Mouse (Mus musculus): ENCODE data around the gene Pgm2. TPM values are rescaled to one million over a fixed set of nuclear protein-coding genes. Genes with fewer than 3 reads are reported as not detected.

Gene Pgm2
- total RNA-seq, 1 experiment from 2014 or later: 25.6 TPM

- ATAC-seq (ENCODE audit: extremely low read depth, insufficient number of reproducible peaks, low FRiP score, poor library complexity, severe bottlenecking): no peak
Observed at GRCm38 (mm10) chr5:64162582-64162981, 69.8 kb downstream of the Pgm2 start.

- ATAC-seq (ENCODE audit: extremely low read depth, insufficient number of reproducible peaks, low FRiP score, poor library complexity, severe bottlenecking): no peak
Observed at GRCm38 (mm10) chr5:64164414-64164813, 71.7 kb downstream of the Pgm2 start.

GRCm38 (mm10) chr5:64165826-64166225, 73.1 kb downstream of the Pgm2 start:
- no peak for ATAC-seq (ENCODE audit: extremely low read depth, insufficient number of reproducible peaks, low FRiP score, poor library complexity, severe bottlenecking)

DNA sequence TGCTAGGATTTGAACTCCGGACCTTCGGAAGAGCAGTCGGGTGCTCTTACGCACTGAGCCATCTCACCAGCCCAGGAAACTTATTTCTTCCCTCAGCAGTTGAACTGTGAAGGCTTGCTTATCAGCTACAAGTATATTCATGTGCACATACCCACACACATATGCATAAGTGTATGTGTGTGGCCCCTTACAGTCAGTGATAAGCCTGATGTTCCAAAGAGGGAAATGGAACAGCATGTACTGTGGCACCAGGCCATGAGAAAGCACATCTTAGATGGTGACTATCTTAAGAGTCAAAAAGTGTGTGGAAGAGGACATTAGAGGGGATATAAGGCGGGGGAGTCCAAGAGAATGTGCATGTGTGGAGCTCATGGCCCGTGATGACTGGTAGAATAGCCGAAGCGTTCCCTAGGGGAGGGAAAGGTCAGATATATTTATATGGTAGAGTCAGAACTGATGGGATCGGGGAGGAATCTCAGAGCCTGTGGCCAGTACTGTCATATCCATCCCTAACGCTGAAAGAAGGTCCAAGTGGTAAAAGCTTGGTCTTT, 76.3 kb downstream of the Pgm2 start:
- no peak for ATAC-seq (ENCODE audit: extremely low read depth, insufficient number of reproducible peaks, low FRiP score, poor library complexity, severe bottlenecking)

GRCm38 (mm10) chr5:64172884-64173283, 80.1 kb downstream of the Pgm2 start:
- no peak for ATAC-seq (ENCODE audit: extremely low read depth, insufficient number of reproducible peaks, low FRiP score, poor library complexity, severe bottlenecking)

- no peak for ATAC-seq (ENCODE audit: extremely low read depth, insufficient number of reproducible peaks, low FRiP score, poor library complexity, severe bottlenecking)
Observed at GRCm38 (mm10) chr5:64173302-64173701, 80.6 kb downstream of the Pgm2 start.

GRCm38 (mm10) chr5:64174429-64174935, 81.7 kb downstream of the Pgm2 start:
- no peak for ATAC-seq (ENCODE audit: extremely low read depth, insufficient number of reproducible peaks, low FRiP score, poor library complexity, severe bottlenecking)

Other genes with a start within 250 kb of the Pgm2 start
- 40.7 and 43.1 TPM in 2 replicates for gene Rell1, start 124.1 kb upstream of the Pgm2 start, total RNA-seq (2017)
- gene Tbc1d1, start 63.4 kb downstream of the Pgm2 start, total RNA-seq (2017): 87.0 and 89.8 TPM in 2 replicates

All from neutrophil, adult 5-6 weeks (primary cell).